Mouse (Mus musculus): ENCODE results near the gene BC061237. TPM values are rescaled to one million over a fixed set of nuclear protein-coding genes. Genes with fewer than 3 reads are reported as not detected.
"Not testable (repeated sequence)": the region's sequence is repeated elsewhere in the genome, so short reads cannot be mapped to it uniquely, and the experiment has no call there.

Gene BC061237
- total RNA-seq (2018; cell fraction: chromatin; rRNA removed), result not detected
- not detected for total RNA-seq (2018; cell fraction: cytosol; rRNA removed)
- not detected for total RNA-seq (2018; cell fraction: nucleus; rRNA removed)
- polyA plus RNA-seq (2018), result not detected in 3 replicates

DNA sequence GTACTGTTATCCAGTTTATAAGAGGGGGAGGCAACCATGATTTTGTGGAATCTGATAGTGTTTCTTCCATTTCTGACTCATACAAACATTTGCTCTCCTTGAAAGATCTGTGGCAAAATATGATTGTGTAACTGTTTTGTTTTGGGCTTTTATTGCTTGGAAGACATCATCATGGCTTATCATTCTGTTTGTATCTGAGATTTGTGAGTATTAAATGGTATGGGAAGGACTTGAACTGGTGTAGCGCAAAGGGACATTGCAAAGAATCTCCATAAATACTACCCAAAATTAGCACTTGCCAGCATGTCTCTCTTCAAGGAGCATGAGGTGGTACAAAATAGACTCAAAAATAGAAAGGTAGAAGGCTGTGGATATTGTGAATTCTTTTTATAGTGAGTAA lies at the start of gene BC061237:
Gene BC061237 (plus strand): TSS at position 301 of the 400 bp plus-strand sequence.
- not testable (repeated sequence) for H3K79me2 ChIP-seq (ENCODE audit: inconsistent target); H3K4me3 ChIP-seq (ENCODE audit: inconsistent target); H3K27ac ChIP-seq; H3K36me3 ChIP-seq (ENCODE audit: inconsistent target)
- WGBS (ENCODE audit: missing documents), result no CpG with 5 or more reads among the region's 1 CpGs

GRCm38 (mm10) chr14:44517976-44518375 lies 25.7 kb downstream of the BC061237 start, which contains the start of gene Gm17093:
Gene Gm17093 (plus strand): TSS chr14:44518276.
- not testable (repeated sequence) for H3K4me3 ChIP-seq (ENCODE audit: inconsistent target); H3K36me3 ChIP-seq (ENCODE audit: inconsistent target); H3K79me2 ChIP-seq (ENCODE audit: inconsistent target); H3K27ac ChIP-seq
- 81% methylated on average over 5 of the region's 5 CpGs for WGBS (ENCODE audit: missing documents)

- WGBS (ENCODE audit: missing documents), result no CpG with 5 or more reads among the region's 5 CpGs
- H3K27ac ChIP-seq, result not testable (repeated sequence)
Measured at GRCm38 (mm10) chr14:44547961-44548360, 55.7 kb downstream of the BC061237 start.

More at GRCm38 (mm10) chr14:44547961-44548360, 55.7 kb downstream of the BC061237 start:
- not testable (repeated sequence) for H3K36me3 ChIP-seq (ENCODE audit: inconsistent target); H3K4me3 ChIP-seq (ENCODE audit: inconsistent target); H3K79me2 ChIP-seq (ENCODE audit: inconsistent target)

Other genes with a start within 250 kb of the BC061237 start
- not detected in 3 replicates for gene Gm8220, start 206.9 kb upstream of the BC061237 start, polyA plus RNA-seq (2018)
- not detected in 3 replicates for gene Gm5930, start 153.9 kb upstream of the BC061237 start, polyA plus RNA-seq (2018)
- not detected in 3 replicates for gene Gm8229, start 127.1 kb upstream of the BC061237 start, polyA plus RNA-seq (2018)
- not detected in 3 replicates for gene Gm3371, start 81.8 kb upstream of the BC061237 start, polyA plus RNA-seq (2018)
- not detected in 3 replicates for gene Gm8232, start 58.8 kb upstream of the BC061237 start, polyA plus RNA-seq (2018)
- gene Gm17093, start 25.8 kb downstream of the BC061237 start, polyA plus RNA-seq (2018), result not detected in 3 replicates
- gene Gm8247, start 90.7 kb downstream of the BC061237 start, polyA plus RNA-seq (2018), result not detected in 3 replicates
- gene Gm5624, start 135.5 kb downstream of the BC061237 start, polyA plus RNA-seq (2018), result not detected in 3 replicates
- gene Gm8257, start 214.0 kb downstream of the BC061237 start, polyA plus RNA-seq (2018), result not detected in 3 replicates

Data from macrophage (primary cell).